Mouse (Mus musculus): ENCODE measurements at regions not wholly inside any gene's neighbourhood (a gene's known extent, or its start where the extent isn't known, plus 50 kb on each side); places are given as distances from the start of the nearest gene placed in this dataset.

DNA sequence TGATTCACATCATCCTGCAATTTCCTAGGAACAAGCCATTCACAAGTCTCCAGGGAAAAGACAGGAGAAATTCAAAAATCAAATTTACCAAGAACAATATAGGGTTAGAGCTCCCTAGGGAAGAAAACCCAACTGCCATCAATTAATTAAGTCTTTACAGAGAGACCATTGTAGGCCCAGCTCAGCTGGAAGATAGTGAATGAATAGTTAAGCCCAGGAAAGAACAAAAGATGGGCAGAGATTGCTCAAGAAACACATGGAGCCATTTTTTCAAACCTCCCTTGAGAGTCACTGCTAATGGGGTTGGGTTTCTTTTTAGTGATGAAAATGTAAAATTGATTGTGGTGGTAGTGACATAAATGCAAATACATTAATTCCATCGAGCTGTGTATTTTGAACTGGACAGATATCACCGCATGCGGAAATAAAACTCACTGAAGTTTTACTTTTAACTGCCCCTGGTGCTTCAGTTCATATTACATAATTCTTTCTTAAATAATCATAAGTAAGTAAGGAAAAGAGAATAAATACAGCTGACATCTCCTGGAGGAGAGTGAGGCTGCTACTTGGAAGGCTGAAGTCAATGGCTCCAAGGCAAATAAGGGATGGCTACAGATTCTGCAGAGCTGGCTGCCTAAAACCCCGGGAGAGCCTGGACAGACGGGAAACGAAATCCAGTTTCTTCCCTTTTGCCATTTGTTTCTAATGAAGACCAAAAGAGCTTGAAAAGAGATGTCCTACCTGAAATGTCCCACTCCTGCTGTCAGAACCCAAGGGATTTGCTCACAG is 106.5 kb downstream of the Fzd1 start:
- H3K27ac ChIP-seq, result peak overlapping the region; percentile 72

DNA sequence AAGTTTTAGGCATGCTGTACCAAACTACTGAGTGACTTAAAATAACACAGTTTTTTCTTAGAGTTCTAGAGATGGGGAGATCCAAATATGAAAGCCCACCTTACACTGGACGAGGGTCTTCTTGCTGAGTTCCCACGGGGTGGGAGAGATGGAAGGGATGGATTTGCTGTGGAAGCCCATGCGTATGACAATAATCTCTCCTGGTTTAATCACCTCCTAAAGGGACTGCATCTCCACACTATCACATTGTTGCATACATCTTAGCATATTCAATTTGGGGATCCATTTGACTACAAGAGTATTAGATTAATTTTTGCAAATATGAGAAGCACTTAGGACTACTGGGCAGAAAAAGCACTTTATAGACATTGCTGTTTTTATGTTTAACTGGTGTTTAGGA is 107.1 kb downstream of the Fzd1 start:
- WGBS, result 55% methylated on average over 3 of the region's 3 CpGs
- H3K36me3 ChIP-seq, result no peaks in the 10 kb centered on the region

More for the DNA sequence above, 106.5 kb downstream of the Fzd1 start:
- Histone ChIP-seq H3K27me3 (no peaks in the 10 kb centered on the region), H3K4me1 (peaks cover 18% of the 10 kb centered on the region), H3K4me3 (no peak overlapping the region), H3K36me3 (no peaks in the 10 kb centered on the region), H3K9ac (no peak overlapping the region), H3K9me3 (replicated peaks) (no peaks in the 10 kb centered on the region), H3K4me2 (replicated peaks) (0 out of 2 replicates have a peak overlapping the region, but pooled peaks have one; percentile 4)
- peak; percentile 93 for ATAC-seq (ENCODE audit: low FRiP score)
- WGBS, result 31% methylated on average over 6 of the region's 6 CpGs

DNA sequence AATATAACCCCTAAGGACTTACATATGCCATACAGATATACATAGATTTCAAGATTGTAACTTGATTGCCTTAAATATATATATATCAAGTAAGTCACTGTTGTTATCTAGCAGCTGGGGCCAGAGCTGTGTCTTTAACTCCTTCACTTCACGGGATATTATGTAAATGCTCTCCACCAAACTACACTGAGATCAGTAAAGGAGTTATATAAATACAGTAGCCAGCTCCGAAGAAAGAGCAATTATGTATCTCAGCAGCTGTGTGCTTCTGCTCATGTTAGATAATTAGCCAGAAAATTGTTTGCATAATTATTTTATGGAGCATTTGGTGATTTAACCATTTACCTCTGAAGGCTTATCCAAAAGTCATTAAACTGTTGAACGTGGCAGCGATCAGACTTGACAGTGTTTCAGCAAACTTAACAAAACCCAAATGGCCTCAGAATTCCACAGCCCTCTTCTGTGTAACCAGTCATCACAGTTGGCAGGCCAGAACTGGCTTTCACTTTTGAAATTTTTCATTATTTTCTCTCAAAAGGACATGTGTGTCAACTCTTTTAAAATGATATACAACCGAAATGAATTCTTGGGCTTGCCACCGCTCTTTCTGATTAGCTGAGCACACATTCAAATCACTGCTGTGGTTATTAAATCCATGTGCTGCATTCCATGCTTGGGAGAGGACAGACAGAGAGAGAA is 107.8 kb downstream of the Fzd1 start:
- Histone ChIP-seq H3K36me3 (no peaks in the 10 kb centered on the region), H3K27ac (0 out of 2 replicates have a peak overlapping the region, but pooled peaks have one; percentile 7), H3K4me2 (replicated peaks) (no peak overlapping the region), H3K9ac (no peak overlapping the region), H3K9me3 (replicated peaks) (no peaks in the 10 kb centered on the region), H3K27me3 (no peaks in the 10 kb centered on the region), H3K4me1 (peaks cover 18% of the 10 kb centered on the region), H3K4me3 (no peak overlapping the region)
- 52% methylated on average over 6 of the region's 6 CpGs for WGBS
- no peak for ATAC-seq (ENCODE audit: low FRiP score)

More for the DNA sequence above, 107.1 kb downstream of the Fzd1 start:
- no peaks in the 10 kb centered on the region for H3K27me3 ChIP-seq
- H3K4me2 ChIP-seq (replicated peaks), result no peak overlapping the region
- H3K27ac ChIP-seq, result 0 out of 2 replicates have a peak overlapping the region, but pooled peaks have one; percentile 7
- H3K4me3 ChIP-seq, result no peak overlapping the region
- no peak overlapping the region for H3K9ac ChIP-seq
- peaks cover 18% of the 10 kb centered on the region for H3K4me1 ChIP-seq
- peak; percentile 71 for ATAC-seq (ENCODE audit: low FRiP score)
- H3K9me3 ChIP-seq (replicated peaks), result no peaks in the 10 kb centered on the region

DNA sequence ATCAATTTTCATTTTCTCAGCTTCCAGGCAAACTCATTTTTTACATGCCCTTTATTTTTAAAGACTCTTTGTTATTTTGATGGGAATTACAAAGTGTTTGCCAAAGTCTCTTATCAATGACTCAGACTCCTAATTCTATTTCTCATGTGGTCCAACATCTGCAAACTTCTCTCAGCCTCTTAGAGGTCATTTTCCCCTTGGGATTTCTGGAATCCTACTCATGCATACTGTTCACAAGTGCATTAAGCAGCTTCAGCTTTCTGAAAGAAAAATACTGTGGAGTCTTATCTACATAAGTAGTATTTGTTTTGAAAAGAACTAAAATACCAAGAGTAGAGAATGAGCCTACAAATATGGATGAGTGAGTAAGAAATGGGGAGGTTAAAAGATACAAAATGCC is 116.8 kb downstream of the Fzd1 start:
- H3K27ac ChIP-seq, result no peak overlapping the region
- no peak overlapping the region for H3K4me2 ChIP-seq (replicated peaks)
- no peaks in the 10 kb centered on the region for H3K9me3 ChIP-seq (replicated peaks)
- H3K9ac ChIP-seq, result no peak overlapping the region
- H3K4me3 ChIP-seq, result no peak overlapping the region
- no peaks in the 10 kb centered on the region for H3K36me3 ChIP-seq
- no peaks in the 10 kb centered on the region for H3K27me3 ChIP-seq
- H3K4me1 ChIP-seq, result no peaks in the 10 kb centered on the region
- no peak for ATAC-seq (ENCODE audit: low FRiP score)

DNA sequence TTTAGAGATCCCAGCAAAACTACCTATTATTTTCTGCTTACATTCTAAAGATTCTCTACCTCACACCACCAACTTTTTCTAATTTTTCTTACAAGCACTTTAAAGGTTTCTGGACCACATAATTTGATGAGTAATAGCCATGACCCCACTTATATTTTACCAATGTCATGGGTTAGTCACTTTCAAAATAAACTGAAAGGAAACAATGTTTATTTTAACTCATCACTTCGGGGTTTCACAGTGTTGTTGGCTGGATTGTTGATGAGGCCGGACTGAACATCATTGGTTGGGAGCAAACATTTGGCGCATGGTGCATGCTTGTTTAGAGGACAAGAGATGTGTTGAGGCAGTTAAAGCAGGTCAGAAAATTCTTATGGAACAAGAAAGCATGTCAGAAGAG is 124.1 kb downstream of the Fzd1 start:
- no peak overlapping the region for H3K4me2 ChIP-seq (replicated peaks)
- no peaks in the 10 kb centered on the region for H3K36me3 ChIP-seq
- H3K27me3 ChIP-seq, result no peaks in the 10 kb centered on the region
- no peak overlapping the region for H3K9ac ChIP-seq
- no peaks in the 10 kb centered on the region for H3K9me3 ChIP-seq (replicated peaks)
- H3K4me1 ChIP-seq, result no peaks in the 10 kb centered on the region
- no peak overlapping the region for H3K27ac ChIP-seq
- no peak overlapping the region for H3K4me3 ChIP-seq
- ATAC-seq (ENCODE audit: low FRiP score), result no peak
- 79% methylated on average over 3 of the region's 3 CpGs for WGBS

GRCm38 (mm10) chr5:4625206-4625605 is 132.6 kb downstream of the Fzd1 start:
- no peak overlapping the region for H3K4me2 ChIP-seq (replicated peaks)
- H3K27me3 ChIP-seq, result no peaks in the 10 kb centered on the region
- no peaks in the 10 kb centered on the region for H3K4me1 ChIP-seq
- no peaks in the 10 kb centered on the region for H3K36me3 ChIP-seq
- 87% methylated on average over 6 of the region's 6 CpGs for WGBS
- no peak overlapping the region for H3K9ac ChIP-seq
- no peak overlapping the region for H3K4me3 ChIP-seq
- no peak overlapping the region for H3K27ac ChIP-seq
- no peak for ATAC-seq (ENCODE audit: low FRiP score)
- H3K9me3 ChIP-seq (replicated peaks), result no peaks in the 10 kb centered on the region

GRCm38 (mm10) chr5:4623625-4624024 is 134.2 kb downstream of the Fzd1 start:
- no peak overlapping the region for H3K27ac ChIP-seq
- no peaks in the 10 kb centered on the region for H3K4me1 ChIP-seq
- no peaks in the 10 kb centered on the region for H3K27me3 ChIP-seq
- no peaks in the 10 kb centered on the region for H3K9me3 ChIP-seq (replicated peaks)
- no peak overlapping the region for H3K4me3 ChIP-seq
- no peak overlapping the region for H3K9ac ChIP-seq
- WGBS, result 83% methylated on average over 4 of the region's 4 CpGs
- no peak overlapping the region for H3K4me2 ChIP-seq (replicated peaks)
- ATAC-seq (ENCODE audit: low FRiP score), result no peak
- H3K36me3 ChIP-seq, result no peaks in the 10 kb centered on the region

GRCm38 (mm10) chr5:4620513-4621210 is 137.2 kb downstream of the Fzd1 start:
- 74% methylated on average over 4 of the region's 4 CpGs for WGBS
- Histone ChIP-seq H3K4me1 (no peaks in the 10 kb centered on the region), H3K36me3 (no peaks in the 10 kb centered on the region), H3K4me3 (no peak overlapping the region), H3K27me3 (no peaks in the 10 kb centered on the region), H3K27ac (no peak overlapping the region), H3K9ac (no peak overlapping the region), H3K9me3 (replicated peaks) (no peaks in the 10 kb centered on the region), H3K4me2 (replicated peaks) (no peak overlapping the region)
- ATAC-seq (ENCODE audit: low FRiP score), result no peak

- no peaks in the 10 kb centered on the region for H3K27me3 ChIP-seq
- WGBS, result 82% methylated on average over 2 of the region's 2 CpGs
- H3K36me3 ChIP-seq, result no peaks in the 10 kb centered on the region
- no peak for ATAC-seq (ENCODE audit: low FRiP score)
- no peak overlapping the region for H3K4me3 ChIP-seq
- no peak overlapping the region for H3K4me2 ChIP-seq (replicated peaks)
- no peaks in the 10 kb centered on the region for H3K4me1 ChIP-seq
- no peaks in the 10 kb centered on the region for H3K9me3 ChIP-seq (replicated peaks)
- no peak overlapping the region for H3K9ac ChIP-seq
- no peak overlapping the region for H3K27ac ChIP-seq
These were observed 142.6 kb downstream of the Fzd1 start for GRCm38 (mm10) chr5:4615233-4615632.

DNA sequence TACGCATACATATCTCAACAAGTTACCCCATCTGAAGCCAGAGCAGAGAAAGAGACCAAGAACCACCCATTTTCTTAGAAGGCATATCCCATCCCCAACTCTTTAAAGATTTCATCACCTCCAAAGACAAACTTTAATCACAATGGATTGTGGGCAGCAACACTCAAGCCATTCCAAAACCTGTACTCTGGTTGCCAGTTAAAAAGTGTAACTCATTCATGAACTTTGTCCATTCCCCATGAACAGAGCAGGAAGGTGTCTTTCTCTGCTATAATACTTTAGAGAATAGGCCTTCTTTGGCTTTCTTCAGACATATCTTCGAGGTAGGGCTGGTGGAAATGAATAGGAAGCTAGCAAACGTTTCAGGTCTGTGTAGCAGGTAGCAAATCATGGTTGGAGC is 160.4 kb downstream of the Fzd1 start:
- Histone ChIP-seq H3K9ac (no peak overlapping the region), H3K36me3 (no peaks in the 10 kb centered on the region), H3K9me3 (replicated peaks) (no peaks in the 10 kb centered on the region), H3K27me3 (no peaks in the 10 kb centered on the region), H3K4me1 (no peaks in the 10 kb centered on the region), H3K4me3 (no peak overlapping the region), H3K4me2 (replicated peaks) (no peak overlapping the region), H3K27ac (no peak overlapping the region)
- ATAC-seq (ENCODE audit: low FRiP score), result no peak
- WGBS, result 86% methylated on average over 3 of the region's 3 CpGs

DNA sequence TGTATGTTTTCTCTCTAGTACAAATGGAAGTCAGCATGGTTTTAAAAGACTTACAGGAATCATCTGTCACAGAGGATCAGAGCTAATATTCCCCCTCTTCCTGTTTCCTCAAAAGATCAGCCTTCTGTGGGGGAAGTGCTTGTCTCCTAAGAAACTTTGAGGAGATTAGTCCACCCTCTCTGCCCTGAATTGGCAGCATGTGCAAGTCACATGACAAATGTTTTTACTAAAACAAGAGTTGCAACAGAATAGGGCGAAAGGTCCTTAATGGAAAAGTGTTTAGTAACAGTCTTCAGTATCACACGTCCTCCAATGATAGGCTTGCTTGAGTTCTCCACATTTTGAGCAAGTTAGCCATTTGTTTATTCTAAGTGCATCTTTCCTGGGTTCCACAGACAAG is 162.8 kb downstream of the Fzd1 start:
- 78% methylated on average over 2 of the region's 2 CpGs for WGBS
- H3K4me2 ChIP-seq (replicated peaks), result no peak overlapping the region
- H3K4me3 ChIP-seq, result no peak overlapping the region
- no peaks in the 10 kb centered on the region for H3K9me3 ChIP-seq (replicated peaks)
- no peak for ATAC-seq (ENCODE audit: low FRiP score)
- no peaks in the 10 kb centered on the region for H3K27me3 ChIP-seq
- H3K27ac ChIP-seq, result no peak overlapping the region
- H3K4me1 ChIP-seq, result no peaks in the 10 kb centered on the region
- no peaks in the 10 kb centered on the region for H3K36me3 ChIP-seq
- no peak overlapping the region for H3K9ac ChIP-seq

- Histone ChIP-seq H3K9ac (no peak overlapping the region), H3K9me3 (replicated peaks) (no peaks in the 10 kb centered on the region), H3K4me3 (no peak overlapping the region), H3K4me2 (replicated peaks) (no peak overlapping the region), H3K36me3 (no peaks in the 10 kb centered on the region), H3K27me3 (no peaks in the 10 kb centered on the region), H3K27ac (no peak overlapping the region), H3K4me1 (no peaks in the 10 kb centered on the region)
- ATAC-seq (ENCODE audit: low FRiP score), result no peak
- 81% methylated on average over 2 of the region's 2 CpGs for WGBS
These were observed 163.3 kb downstream of the Fzd1 start for GRCm38 (mm10) chr5:4594562-4594961.

All from hindbrain, embryonic 12.5 days (tissue).